Mouse (Mus musculus): ENCODE data around the gene Plce1. TPM values are rescaled to one million over a fixed set of nuclear protein-coding genes. Genes with fewer than 3 reads are reported as not detected.
A peak's percentile ranks its signal among the peaks of the same experiment; 100 is the strongest.

Plce1 gene
- polyA plus RNA-seq, 1 experiment from 2014 or later, result 3.9 TPM

DNA sequence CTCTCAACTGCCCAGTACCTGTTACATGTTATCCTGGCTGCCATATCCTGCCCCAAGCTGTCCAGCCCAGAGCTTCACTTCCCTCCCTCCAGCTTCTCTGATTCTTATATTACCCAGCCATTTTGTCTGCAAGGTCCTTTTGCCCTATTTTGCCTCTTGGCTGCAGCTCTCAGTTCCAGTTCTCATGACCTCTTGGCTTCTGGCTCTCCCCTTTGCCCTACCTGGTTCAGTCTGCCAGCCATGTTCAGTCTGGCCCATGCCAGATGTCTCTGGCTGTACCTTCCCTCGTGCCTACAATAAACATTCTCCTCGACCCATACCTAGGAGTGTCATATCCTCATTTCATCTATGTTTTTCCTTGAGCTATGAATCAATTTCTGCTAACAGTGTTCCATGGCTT, 285.4 kb downstream of the Plce1 start:
- Histone ChIP-seq H3K36me3 (ENCODE audit: control insufficient read depth, insufficient read depth, low read length) (no peaks in the 10 kb centered on the region), H3K9me3 (ENCODE audit: control insufficient read depth, low read length) (no peaks in the 10 kb centered on the region), H3K27me3 (ENCODE audit: control insufficient read depth, insufficient read depth, low read length) (no peaks in the 10 kb centered on the region), H3K9ac (replicated peaks; ENCODE audit: low read depth, low read length) (no peak overlapping the region), H3K4me1 (ENCODE audit: control insufficient read depth, insufficient read depth, low read length) (no peaks in the 10 kb centered on the region), H3K27ac (ENCODE audit: low read depth, low read length) (no peak overlapping the region), H3K4me3 (ENCODE audit: low read depth, low read length) (no peak overlapping the region), H3K4me2 (ENCODE audit: low read depth, low read length) (no peak overlapping the region)
- no peak for ATAC-seq (ENCODE audit: low read depth)
- WGBS, result 87% methylated on average over 2 of the region's 2 CpGs

DNA sequence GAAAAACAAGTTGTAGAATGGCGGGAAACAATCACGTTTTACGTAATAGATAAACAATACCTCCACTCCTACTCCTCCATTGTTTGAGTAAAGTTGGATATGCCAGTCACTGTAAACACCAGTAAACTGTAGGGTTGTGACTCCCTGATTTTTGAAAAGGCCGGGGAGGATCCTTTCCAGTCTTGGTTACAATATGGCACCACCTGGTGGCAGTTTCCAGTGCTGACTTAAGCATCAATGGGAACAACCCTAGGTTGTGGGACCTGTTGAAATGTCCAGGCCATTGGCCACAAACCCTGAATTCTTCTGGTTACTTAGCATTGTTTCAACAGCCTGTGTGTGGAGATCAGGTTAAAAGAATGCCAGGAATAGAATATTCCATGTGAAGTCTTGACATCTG, 294.6 kb downstream of the Plce1 start:
- Histone ChIP-seq H3K4me1 (ENCODE audit: control insufficient read depth, insufficient read depth, low read length) (no peaks in the 10 kb centered on the region), H3K36me3 (ENCODE audit: control insufficient read depth, insufficient read depth, low read length) (no peaks in the 10 kb centered on the region)
- WGBS, result 58% methylated on average over 4 of the region's 4 CpGs

DNA sequence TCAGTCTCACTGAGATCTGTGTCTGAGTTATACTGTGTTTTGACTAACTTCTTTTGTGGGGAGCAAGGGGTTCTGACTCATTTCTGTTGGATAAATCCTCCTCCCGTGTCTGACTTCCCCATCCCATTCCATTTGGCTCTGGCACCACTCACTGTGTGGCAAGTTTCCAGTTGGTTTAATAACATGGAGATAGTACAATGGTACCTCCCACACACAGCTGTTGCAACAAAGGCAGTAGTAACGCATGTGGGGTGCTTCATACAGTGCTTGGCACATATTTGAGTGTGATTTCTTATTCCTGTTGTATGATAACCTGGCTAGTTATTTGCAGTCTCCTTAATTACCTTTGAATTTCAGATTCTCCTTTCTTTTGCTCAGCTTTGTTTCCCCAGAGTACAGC, 297.9 kb downstream of the Plce1 start:
- WGBS, result 71% methylated on average over 2 of the region's 2 CpGs

More for the DNA sequence above, 294.6 kb downstream of the Plce1 start:
- H3K27me3 ChIP-seq (ENCODE audit: control insufficient read depth, insufficient read depth, low read length), result no peaks in the 10 kb centered on the region
- H3K4me3 ChIP-seq (ENCODE audit: low read depth, low read length), result no peak overlapping the region
- H3K27ac ChIP-seq (ENCODE audit: low read depth, low read length), result no peak overlapping the region
- H3K4me2 ChIP-seq (ENCODE audit: low read depth, low read length), result no peak overlapping the region
- H3K9me3 ChIP-seq (ENCODE audit: control insufficient read depth, low read length), result no peaks in the 10 kb centered on the region
- peak; percentile 69; the same call in 1 of the 2 replicates for ATAC-seq (ENCODE audit: low read depth)
- no peak overlapping the region for H3K9ac ChIP-seq (replicated peaks; ENCODE audit: low read depth, low read length)

DNA sequence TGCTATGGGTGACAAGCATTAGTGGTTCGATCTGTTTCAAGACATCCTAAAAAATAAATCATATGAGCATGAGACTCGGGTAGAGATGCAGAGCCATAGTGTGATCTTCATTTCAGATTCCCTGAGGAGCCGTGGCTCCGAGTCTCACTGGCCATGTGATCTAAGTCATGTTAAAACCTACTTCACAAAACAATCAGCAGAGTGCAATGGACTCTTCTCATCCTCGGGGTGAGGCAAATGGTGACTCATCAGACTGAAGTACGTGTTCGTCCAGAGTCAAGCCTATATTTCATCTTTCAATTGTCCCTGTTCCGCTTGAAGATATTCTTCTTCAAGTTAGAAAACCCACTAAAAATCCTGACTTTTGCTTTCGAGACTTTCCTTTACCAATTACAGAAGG, 302.6 kb downstream of the Plce1 start:
- Histone ChIP-seq H3K27ac (ENCODE audit: low read depth, low read length) (no peak overlapping the region), H3K4me1 (ENCODE audit: control insufficient read depth, insufficient read depth, low read length) (no peaks in the 10 kb centered on the region), H3K4me2 (ENCODE audit: low read depth, low read length) (no peak overlapping the region), H3K27me3 (ENCODE audit: control insufficient read depth, insufficient read depth, low read length) (no peaks in the 10 kb centered on the region), H3K9ac (replicated peaks; ENCODE audit: low read depth, low read length) (no peak overlapping the region), H3K9me3 (ENCODE audit: control insufficient read depth, low read length) (no peaks in the 10 kb centered on the region), H3K36me3 (ENCODE audit: control insufficient read depth, insufficient read depth, low read length) (peaks cover 4% of the 10 kb centered on the region), H3K4me3 (ENCODE audit: low read depth, low read length) (no peak overlapping the region)
- WGBS, result 88% methylated on average over 9 of the region's 9 CpGs
- ATAC-seq (ENCODE audit: low read depth), result no peak

More for the DNA sequence above, 297.9 kb downstream of the Plce1 start:
- Histone ChIP-seq H3K4me3 (ENCODE audit: low read depth, low read length) (no peak overlapping the region), H3K27ac (ENCODE audit: low read depth, low read length) (no peak overlapping the region), H3K36me3 (ENCODE audit: control insufficient read depth, insufficient read depth, low read length) (no peaks in the 10 kb centered on the region), H3K4me1 (ENCODE audit: control insufficient read depth, insufficient read depth, low read length) (no peaks in the 10 kb centered on the region), H3K9ac (replicated peaks; ENCODE audit: low read depth, low read length) (no peak overlapping the region), H3K4me2 (ENCODE audit: low read depth, low read length) (no peak overlapping the region), H3K9me3 (ENCODE audit: control insufficient read depth, low read length) (no peaks in the 10 kb centered on the region), H3K27me3 (ENCODE audit: control insufficient read depth, insufficient read depth, low read length) (no peaks in the 10 kb centered on the region)
- no peak for ATAC-seq (ENCODE audit: low read depth)

DNA sequence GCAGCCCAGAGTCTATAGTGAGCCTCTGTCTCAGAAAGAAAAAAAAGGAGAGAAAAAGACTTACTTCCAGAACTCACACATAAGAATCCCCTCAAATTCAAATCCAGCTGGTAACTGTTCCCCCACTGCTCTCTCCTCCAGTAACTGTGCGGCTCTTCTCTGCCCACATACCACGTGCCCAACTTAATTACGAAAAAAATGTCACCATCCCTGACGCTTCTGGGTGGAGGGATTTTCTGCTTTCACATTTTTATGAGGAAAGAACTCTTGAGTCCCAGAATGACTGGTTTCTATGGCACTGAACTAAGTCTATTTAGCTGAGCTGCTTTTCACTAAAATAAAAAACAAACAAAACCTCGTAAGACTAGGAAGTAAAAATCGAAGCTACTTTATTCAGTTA, 306.8 kb downstream of the Plce1 start:
- WGBS, result 96% methylated on average over 6 of the region's 6 CpGs
- Histone ChIP-seq H3K36me3 (ENCODE audit: control insufficient read depth, insufficient read depth, low read length) (peaks cover 22% of the 10 kb centered on the region), H3K9me3 (ENCODE audit: control insufficient read depth, low read length) (no peaks in the 10 kb centered on the region), H3K9ac (replicated peaks; ENCODE audit: low read depth, low read length) (no peak overlapping the region), H3K4me1 (ENCODE audit: control insufficient read depth, insufficient read depth, low read length) (no peaks in the 10 kb centered on the region), H3K27ac (ENCODE audit: low read depth, low read length) (no peak overlapping the region), H3K4me3 (ENCODE audit: low read depth, low read length) (no peak overlapping the region), H3K4me2 (ENCODE audit: low read depth, low read length) (no peak overlapping the region), H3K27me3 (ENCODE audit: control insufficient read depth, insufficient read depth, low read length) (no peaks in the 10 kb centered on the region)
- ATAC-seq (ENCODE audit: low read depth), result no peak

DNA sequence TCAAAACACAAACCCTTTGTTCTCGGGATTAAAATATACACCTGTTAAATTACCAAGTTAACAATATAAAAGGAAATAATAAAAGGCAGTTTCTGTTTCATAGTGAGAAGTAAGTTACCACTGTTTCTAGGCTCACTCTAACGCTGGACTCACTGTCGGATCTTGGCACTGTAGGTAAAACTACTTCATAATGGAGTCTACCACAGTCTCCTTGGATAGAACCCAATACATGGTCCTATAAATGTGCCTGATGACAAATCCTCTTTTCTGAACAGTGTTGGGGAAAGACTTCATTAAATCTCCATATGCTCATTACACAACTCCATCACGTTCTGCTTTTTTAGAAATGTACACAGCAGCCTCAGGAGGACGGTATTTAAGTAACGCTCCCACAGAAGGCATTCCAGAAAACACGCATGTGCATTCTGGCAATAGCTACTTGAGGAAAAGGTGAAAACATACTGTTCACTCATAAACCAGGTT, 312.7 kb downstream of the Plce1 start:
- Histone ChIP-seq H3K9me3 (ENCODE audit: control insufficient read depth, low read length) (no peaks in the 10 kb centered on the region), H3K27me3 (ENCODE audit: control insufficient read depth, insufficient read depth, low read length) (no peaks in the 10 kb centered on the region), H3K36me3 (ENCODE audit: control insufficient read depth, insufficient read depth, low read length) (peaks cover 54% of the 10 kb centered on the region), H3K9ac (replicated peaks; ENCODE audit: low read depth, low read length) (no peak overlapping the region), H3K4me1 (ENCODE audit: control insufficient read depth, insufficient read depth, low read length) (no peaks in the 10 kb centered on the region), H3K27ac (ENCODE audit: low read depth, low read length) (no peak overlapping the region), H3K4me2 (ENCODE audit: low read depth, low read length) (no peak overlapping the region), H3K4me3 (ENCODE audit: low read depth, low read length) (no peak overlapping the region)
- no peak for ATAC-seq (ENCODE audit: low read depth)
- WGBS, result 95% methylated on average over 7 of the region's 7 CpGs

DNA sequence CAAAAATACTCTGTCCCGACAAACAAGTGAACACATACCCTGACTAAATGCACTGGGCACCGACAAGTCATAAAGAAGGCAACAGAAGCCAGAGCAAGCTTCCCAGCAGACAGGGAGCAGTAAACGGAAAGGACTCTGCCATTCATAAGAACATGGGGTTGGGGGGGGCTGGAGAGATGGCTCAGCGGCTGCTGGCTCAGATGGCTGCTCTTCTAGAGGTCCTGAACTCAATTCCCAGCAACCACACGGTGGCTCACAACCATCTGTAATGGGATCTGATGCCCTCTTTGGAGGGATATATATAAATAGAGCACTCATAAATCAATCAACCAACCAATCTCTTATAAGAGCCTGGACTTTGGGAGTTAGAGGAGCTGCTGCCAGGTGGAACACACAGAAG, 315.6 kb downstream of the Plce1 start:
- Histone ChIP-seq H3K4me2 (ENCODE audit: low read depth, low read length) (no peak overlapping the region), H3K9me3 (ENCODE audit: control insufficient read depth, low read length) (no peaks in the 10 kb centered on the region), H3K27me3 (ENCODE audit: control insufficient read depth, insufficient read depth, low read length) (no peaks in the 10 kb centered on the region), H3K4me1 (ENCODE audit: control insufficient read depth, insufficient read depth, low read length) (no peaks in the 10 kb centered on the region), H3K9ac (replicated peaks; ENCODE audit: low read depth, low read length) (no peak overlapping the region), H3K36me3 (ENCODE audit: control insufficient read depth, insufficient read depth, low read length) (peaks cover 48% of the 10 kb centered on the region), H3K4me3 (ENCODE audit: low read depth, low read length) (no peak overlapping the region), H3K27ac (ENCODE audit: low read depth, low read length) (no peak overlapping the region)
- no peak for ATAC-seq (ENCODE audit: low read depth)
- WGBS, result 78% methylated on average over 5 of the region's 5 CpGs

DNA sequence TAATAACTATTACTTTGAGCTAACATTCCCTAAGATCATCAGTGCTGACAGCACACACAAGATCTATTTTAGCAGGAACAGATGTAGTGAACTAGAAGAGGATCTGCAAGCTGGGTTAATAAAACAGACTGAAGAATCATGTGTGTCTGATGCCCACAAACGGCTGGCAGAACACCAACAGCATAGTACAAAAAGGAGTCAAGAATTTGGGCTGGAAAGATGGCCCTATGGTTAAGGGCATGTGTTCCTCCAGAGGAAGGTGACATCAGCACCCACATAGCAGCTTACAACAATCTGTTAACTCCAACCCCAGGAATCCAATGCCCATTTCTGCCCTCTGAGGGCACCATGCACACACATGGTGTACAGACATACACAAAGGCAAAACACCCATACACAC, 317.4 kb downstream of the Plce1 start:
- H3K4me2 ChIP-seq (ENCODE audit: low read depth, low read length), result no peak overlapping the region
- H3K4me1 ChIP-seq (ENCODE audit: control insufficient read depth, insufficient read depth, low read length), result no peaks in the 10 kb centered on the region
- no peak overlapping the region for H3K4me3 ChIP-seq (ENCODE audit: low read depth, low read length)
- H3K9ac ChIP-seq (replicated peaks; ENCODE audit: low read depth, low read length), result no peak overlapping the region
- no peak overlapping the region for H3K27ac ChIP-seq (ENCODE audit: low read depth, low read length)
- ATAC-seq (ENCODE audit: low read depth), result no peak
- 97% methylated on average over 1 of the region's 1 CpGs for whole genome bisulfite sequencing
- no peaks in the 10 kb centered on the region for H3K9me3 ChIP-seq (ENCODE audit: control insufficient read depth, low read length)
- peaks cover 53% of the 10 kb centered on the region for H3K36me3 ChIP-seq (ENCODE audit: control insufficient read depth, insufficient read depth, low read length)
- H3K27me3 ChIP-seq (ENCODE audit: control insufficient read depth, insufficient read depth, low read length), result no peaks in the 10 kb centered on the region

DNA sequence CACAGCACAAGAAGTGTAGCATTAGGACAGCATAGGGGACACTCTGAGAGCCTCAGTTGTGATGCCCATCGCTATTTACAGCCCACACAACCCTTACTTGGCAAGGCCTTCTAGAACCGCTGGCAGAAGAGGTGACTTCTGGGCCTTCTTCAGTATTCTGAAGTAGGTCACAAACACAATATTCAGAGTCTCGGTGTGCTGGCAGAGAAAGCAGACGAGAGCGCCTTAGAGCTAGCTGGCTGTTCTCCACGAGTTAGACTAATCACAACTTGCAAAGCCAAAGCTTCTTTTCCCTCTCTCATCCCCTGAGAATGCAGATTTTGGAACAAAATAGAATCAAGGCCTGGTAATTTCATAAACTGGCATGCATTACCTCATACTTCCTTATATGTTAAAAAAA, 317.9 kb downstream of the Plce1 start:
- no peak overlapping the region for H3K4me3 ChIP-seq (ENCODE audit: low read depth, low read length)
- H3K9ac ChIP-seq (replicated peaks; ENCODE audit: low read depth, low read length), result no peak overlapping the region
- peaks cover 54% of the 10 kb centered on the region for H3K36me3 ChIP-seq (ENCODE audit: control insufficient read depth, insufficient read depth, low read length)
- H3K9me3 ChIP-seq (ENCODE audit: control insufficient read depth, low read length), result no peaks in the 10 kb centered on the region
- no peak for ATAC-seq (ENCODE audit: low read depth)
- H3K4me2 ChIP-seq (ENCODE audit: low read depth, low read length), result no peak overlapping the region
- WGBS, result 91% methylated on average over 6 of the region's 6 CpGs
- H3K4me1 ChIP-seq (ENCODE audit: control insufficient read depth, insufficient read depth, low read length), result no peaks in the 10 kb centered on the region
- no peak overlapping the region for H3K27ac ChIP-seq (ENCODE audit: low read depth, low read length)
- no peaks in the 10 kb centered on the region for H3K27me3 ChIP-seq (ENCODE audit: control insufficient read depth, insufficient read depth, low read length)

Measured in neural tube, embryonic 14.5 days (tissue).